Mouse (Mus musculus) layer of hippocampus, adult 18-20 months (tissue): ENCODE measurements around the gene Ubiad1. TPM values are rescaled to one million over a fixed set of nuclear protein-coding genes. Genes with fewer than 3 reads are reported as not detected.

ENCODE experiments used
- DNase-seq, 2 experiments: peaks; one replicate each; pipeline ENCODE4 v3.0.0; 2022; ENCODE audit warnings: low spot score in 2 of 2
- total RNA-seq, 2 experiments: library from RNA; stranded (reverse); gene quantifications; 2 replicates each; pipeline ENCODE4 v1.2.3; 2021

Gene Ubiad1
- total RNA-seq, 2 experiments from 2014 or later: 7.5 to 8.5 TPM

DNA sequence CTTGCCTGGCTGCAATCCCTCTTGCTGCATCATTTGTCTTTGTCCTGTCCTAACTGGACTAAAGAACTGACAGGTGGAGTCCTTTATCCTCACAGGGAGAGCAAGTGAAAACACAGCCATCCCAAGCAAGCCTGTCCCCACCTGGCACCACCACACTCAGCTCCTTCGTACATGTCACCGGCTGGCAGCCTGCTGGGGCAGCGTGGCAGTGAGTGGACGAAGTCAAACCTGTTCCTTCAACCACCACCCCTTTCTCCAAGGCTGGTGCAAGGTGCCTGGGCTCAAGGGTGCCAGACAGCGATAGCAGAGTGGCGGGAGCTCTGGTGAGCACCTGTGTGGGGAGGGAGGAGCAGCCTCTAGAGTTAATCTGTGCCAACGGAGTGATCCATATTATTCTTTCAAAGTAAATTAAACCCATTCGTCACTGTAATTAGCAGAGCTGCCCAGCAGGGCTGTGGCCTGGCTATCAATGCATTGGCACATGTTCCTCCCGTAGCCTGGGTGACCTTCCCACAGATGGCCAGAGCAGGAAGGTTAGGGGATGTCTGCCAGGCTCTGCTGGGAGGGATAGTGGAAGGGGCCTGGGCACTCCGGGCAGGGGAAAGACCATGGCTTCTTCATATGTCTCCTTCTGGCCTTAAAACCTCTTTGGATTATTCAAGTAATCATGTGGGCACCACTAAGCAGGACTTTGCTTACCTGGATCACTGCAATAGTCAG lies 36.2 kb downstream of the Ubiad1 start:
- no peak for DNase-seq

DNA sequence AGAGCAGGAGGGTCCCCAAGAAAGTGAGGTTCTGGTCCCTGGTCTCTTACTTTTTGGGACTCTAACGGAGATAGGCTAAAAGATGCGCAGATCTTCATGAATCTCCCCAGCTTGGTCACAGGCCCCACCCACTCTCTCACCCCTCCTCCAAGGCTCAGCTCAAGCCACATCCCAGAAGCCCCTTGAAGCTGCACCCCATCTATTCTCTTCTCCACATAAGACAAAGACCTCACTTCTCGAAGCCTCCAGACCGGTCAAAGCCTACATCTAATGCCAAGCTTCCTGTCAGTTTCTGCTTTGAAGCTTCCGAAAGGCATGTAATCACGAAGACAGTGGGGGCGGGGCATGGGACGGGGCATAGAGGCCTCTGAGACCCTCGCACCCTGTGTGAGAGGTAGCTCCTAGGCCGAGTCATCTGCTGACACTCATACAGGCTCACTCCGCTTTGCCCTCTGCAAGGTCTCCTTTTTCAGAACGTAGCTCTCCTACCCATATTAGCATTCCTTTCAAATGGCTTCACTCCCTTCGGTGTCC lies 39.2 kb downstream of the Ubiad1 start:
- no peak for DNase-seq

DNA sequence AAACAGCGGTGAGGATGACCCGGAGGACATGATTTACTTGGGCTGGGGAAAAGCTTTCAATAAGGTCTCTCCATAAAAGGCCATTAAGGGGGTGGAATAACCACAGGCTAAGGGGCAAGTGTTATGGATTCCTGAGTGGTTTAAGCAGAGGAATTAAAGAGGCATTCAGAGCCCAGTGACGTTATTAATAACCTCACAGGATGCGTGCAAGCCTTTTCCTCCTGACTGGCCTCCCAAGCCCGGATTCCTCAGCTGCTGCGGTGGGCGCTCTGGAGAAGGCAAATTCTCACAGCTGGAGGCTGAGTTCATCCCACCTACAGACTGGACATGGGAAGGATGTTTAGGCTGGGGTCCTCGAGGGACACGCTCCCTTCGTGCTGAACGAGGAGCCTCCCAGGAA lies 39.8 kb downstream of the Ubiad1 start:
- no peak for DNase-seq

DNA sequence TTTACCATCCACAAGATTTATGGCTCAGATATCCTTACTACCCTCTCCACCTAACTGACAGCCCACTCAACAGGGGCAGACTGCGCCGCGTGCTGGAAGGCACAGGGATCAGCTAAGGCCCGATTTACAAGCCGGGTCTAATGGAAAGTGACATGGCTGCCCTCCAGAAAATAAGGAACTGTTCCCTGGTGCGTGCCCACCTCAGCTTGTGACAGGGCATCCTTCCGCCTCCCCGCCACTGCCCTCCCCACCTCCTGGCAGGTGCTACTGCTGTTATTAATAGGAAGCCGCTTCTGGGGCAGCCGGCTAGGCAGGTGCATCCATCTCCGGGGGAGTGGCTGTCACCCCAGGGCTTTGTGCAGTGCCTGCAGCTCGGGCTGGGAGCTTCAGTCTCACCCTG lies 41.2 kb downstream of the Ubiad1 start:
- DNase-seq: no peak

DNA sequence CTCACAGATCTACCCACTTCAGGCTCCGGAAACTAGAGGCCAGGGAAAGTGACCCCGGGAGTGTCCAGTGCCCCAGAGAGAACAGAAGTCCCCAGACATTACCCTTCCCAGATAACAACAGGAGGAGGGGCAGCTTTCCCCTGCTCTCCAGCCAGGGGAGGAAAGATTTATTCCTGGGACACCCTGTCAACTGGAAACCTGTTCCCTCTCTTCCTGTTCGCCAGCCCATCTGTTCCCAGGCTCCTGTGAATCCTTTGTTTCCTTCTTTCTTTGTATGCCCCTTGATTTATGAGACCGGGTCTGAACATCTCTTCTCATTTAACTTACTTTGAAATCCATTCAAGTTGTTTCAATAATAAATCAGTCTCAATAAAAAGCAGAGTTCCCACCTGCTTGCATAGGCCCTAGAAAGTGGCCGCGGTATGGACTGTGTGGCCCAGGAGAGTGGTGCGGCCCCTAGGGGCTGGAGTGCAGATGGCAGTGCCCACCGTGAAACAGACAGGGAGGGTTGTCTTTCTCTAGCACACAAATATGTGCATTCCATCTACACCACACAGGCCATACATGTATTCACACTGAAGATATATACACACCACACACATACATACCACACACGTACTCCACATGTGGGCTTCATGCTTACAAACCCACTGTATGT lies 45.0 kb downstream of the Ubiad1 start:
- DNase-seq: no peak

DNA sequence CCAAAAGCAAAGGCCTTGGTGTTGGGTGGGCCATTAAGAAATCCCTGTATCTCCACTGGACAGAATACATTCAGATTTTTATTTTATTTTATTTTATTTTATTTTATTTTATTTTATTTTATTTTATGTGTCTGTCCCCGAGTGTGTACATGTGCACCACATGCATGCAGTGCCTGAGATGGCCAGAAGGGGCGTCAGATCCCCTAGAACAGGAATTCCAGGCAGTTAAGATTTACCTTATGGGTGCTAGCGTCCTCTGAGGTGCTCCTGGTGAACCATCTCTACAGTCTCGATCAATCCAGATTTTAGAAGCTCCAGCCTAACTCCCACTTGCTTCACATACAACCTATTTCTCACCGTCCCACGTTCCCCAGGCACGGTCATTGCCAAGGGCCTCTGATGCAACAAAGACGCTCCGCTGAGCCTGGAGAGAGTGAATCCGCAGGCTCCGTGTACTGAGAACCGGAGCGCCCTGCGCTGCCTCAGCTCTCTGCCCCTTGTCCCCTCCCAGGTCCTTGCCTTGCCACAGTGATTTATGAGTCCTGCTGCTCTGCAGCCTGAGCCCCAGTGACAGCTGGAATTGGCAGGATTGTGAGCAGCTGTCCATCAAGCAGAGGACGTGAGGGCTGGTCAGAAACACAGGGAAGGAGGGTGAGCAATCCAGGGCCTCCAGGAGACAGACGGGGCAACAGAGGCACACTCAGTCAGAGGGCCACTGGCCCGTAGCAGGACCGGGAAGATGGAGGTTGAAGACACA lies 46.9 kb downstream of the Ubiad1 start:
- no peak for DNase-seq

DNA sequence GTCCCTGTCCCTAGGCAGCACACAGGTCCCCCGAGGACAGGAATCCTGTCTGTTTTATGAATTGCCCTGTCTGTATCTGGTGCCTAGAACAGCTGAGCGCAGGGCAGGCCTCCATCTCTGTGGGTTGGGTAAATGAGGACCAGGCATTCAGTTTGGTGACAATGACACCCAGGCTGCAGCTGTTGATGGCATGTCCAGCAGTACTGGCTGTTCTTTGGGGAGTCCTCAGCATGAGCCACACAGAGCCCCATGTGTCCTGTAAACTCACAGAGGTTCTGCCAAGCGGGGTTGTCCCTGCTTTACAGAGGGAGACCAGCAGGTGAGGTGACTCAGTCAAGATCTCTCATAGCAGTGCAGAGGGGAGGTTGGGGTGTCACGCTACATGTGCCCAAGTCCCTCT lies 47.5 kb downstream of the Ubiad1 start:
- no peak for DNase-seq

DNA sequence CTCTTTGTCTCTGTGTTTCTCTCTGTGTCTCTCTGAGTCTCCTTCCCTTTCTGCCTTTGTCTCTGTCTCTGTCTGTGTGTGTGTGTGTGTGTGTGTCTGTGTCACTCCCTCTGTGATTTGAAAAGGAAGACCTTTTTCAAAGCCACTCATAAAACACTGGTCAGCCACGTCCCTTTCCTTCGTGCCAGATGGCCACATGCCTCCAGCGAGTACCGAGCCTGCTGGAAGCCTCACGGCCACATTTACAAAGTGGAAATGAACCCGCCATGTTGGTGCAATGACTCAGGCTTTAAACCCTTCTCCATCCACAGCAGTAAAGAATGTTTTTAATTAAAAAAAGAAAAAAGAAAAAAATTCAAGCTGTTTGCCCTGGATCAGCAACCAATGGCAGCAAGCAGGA lies 48.7 kb downstream of the Ubiad1 start:
- no peak for DNase-seq

DNA sequence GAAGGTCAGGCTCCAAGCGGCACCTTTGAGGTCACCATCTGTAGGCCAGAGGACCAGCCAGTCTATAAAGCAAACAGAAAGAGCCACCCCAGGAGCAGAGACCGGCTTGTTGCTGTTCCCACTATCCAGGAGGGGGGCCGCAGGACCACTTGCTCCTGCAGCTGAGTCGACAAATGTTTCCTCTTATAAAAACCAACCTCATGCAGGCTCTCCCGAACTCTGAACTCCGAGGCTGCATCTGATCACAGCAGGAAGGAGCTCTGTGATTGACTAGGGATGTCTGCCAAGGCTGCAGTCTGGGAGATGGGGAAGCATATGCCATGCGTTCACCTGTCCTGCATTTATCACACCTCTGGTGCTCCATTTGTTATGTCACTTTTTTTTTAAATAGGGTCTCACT lies 49.4 kb downstream of the Ubiad1 start:
- no peak for DNase-seq

DNA sequence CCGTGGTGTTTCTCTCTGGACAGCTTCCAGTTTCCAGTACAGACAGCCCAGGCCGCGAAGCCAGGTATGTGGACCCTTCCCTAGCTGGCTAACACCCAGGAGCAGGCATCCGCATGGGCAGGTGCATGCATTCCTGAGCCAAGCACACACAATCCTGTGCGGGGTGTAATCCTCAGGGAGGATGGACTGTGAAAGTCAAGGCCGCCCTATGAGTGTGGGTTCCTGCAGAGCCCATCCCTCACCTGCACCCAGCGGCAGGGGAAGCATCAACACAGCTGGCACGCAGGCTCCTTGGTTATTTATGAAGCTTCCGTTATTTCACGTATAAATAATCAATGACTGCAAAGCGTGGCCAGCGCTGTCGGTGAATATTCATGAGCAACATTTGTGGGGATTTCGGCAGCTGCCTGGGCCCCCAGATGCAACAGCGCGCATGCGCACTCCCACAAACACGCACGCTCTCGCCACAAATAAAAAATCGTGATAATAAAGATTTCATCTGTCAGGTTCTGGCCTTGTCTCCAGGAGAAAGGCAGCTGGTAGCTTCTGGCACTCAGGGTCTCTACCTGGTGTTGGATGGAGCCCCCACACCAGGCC lies 52.8 kb downstream of the Ubiad1 start:
- DNase-seq: no peak

DNA sequence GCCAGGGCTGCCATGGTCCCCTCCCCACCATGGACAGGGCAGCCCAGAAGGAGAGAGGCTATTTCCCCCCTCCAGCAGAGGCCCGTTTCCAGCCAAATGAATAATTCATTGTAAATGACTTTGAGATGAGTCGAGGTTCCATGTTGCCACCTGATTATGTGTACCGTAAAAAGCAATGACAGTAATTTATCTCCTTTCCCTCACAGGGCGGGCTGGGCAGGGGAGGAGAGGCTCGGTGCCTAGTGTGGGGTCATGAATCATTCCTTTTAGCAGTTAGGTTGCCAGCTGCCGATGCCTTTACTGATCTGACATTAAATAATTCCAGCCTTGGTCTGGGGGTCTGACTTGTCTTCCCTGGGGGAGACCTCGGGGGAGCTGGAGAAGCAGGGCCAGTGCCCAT lies 54.9 kb downstream of the Ubiad1 start:
- DNase-seq: no peak

DNA sequence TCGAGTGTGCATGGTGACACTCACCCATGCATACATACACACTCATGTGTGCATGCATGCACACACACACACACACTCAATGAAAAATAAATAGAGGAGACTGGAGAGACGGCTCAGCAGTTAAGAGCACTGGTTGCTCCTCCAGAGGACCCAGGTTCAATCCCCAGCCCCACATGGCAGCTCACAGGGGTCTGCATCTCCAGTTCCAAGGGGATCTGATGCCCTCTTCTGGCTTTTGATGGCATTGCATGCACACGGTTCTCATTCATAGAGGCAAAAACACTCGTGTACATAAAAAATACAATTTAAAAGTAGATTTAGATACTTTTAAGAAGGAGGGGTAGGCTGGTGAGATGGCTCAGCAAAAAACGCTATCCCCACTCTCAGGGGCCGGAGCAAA lies 55.5 kb downstream of the Ubiad1 start:
- DNase-seq: no peak

DNA sequence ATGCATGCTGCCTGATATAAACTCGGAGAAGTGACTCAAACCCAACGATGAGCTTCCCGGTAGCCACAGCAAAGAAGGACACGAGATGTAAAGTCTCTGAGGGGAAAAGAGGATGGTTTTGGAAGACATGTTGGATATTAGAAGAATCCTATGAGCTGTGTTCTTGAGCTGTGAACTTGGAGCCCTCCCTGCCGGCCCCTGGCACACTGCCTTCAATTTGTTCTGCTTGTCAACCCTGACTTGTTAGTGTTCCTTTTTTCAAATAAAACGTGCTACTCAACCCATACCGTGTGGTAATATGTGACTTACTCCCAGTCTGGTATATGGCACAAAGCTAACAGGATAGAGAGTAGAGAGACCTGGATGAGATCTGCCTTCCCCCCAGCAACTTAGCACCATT lies 59.3 kb downstream of the Ubiad1 start:
- DNase-seq: no peak

Other genes starting within 250 kb of the Ubiad1 start
- gene Disp3, start 156.8 kb downstream of the Ubiad1 start, total RNA-seq: 10 to 100 TPM; 34.2 to 37.7 TPM
- 10 to 100 TPM; 88.9 to 90.7 TPM for gene Mtor, start 3.8 kb upstream of the Ubiad1 start, total RNA-seq
- gene Angptl7, start 55.7 kb upstream of the Ubiad1 start, total RNA-seq: under 1 TPM; 0.27 to 0.36 TPM
- 10 to 100 TPM; 47.7 to 51.5 TPM for gene Exosc10, start 113.7 kb upstream of the Ubiad1 start, total RNA-seq
- gene Srm, start 146.7 kb upstream of the Ubiad1 start, total RNA-seq: 10 to 100 TPM; 70.4 to 71.7 TPM
- 1 to 10 TPM; 3.4 to 3.9 TPM for gene Masp2, start 157.8 kb upstream of the Ubiad1 start, total RNA-seq
- 100 to 1,000 TPM; 195 to 227 TPM for gene Tardbp, start 182.2 kb upstream of the Ubiad1 start, total RNA-seq
- not detected for gene Gm572, start 198.5 kb upstream of the Ubiad1 start, total RNA-seq